Mouse (Mus musculus): ENCODE data around the gene Phkb. TPM values are rescaled to one million over a fixed set of nuclear protein-coding genes. Genes with fewer than 3 reads are reported as not detected.

Phkb gene
- polyA plus RNA-seq, 1 experiment from 2014 or later = 53.9 TPM

GRCm38 (mm10) chr8:85959880-85960279 is 119.1 kb downstream of the Phkb start:
- H3K27ac ChIP-seq = no peak overlapping the region
- WGBS = 91% methylated on average over 4 of the region's 4 CpGs
- ATAC-seq (ENCODE audit: insufficient number of reproducible peaks, insufficient read depth, low FRiP score, low TSS enrichment) = no peak
- no peaks in the 10 kb centered on the region for H3K27me3 ChIP-seq
- no peak overlapping the region for H3K4me2 ChIP-seq (replicated peaks)
- no peaks in the 10 kb centered on the region for H3K4me1 ChIP-seq
- no peak overlapping the region for H3K4me3 ChIP-seq
- no peak overlapping the region for H3K9ac ChIP-seq
- no peaks in the 10 kb centered on the region for H3K9me3 ChIP-seq
- no peaks in the 10 kb centered on the region for H3K36me3 ChIP-seq

DNA sequence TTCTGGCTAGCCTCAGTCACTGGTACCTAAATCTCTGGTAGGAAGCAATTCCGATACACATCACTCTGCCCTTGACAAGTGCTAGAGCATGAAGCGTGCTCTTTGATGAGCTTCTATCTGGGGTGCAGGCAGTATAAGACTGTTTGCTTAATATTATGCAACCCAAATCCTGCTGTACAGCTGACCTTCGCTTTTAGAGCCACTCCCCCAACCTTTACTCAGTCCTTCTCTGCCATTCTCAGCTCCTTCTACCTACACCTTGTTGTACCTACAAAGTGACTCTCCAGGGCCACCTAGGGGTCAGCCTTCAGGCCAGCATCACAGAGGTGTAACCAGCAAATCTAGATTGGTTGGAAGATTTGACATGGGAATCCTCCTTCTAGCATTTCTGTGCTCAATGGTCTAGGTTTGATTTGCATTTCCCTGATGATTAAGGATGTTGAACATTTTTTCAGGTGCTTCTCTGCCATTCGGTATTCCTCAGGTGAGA is 136.9 kb downstream of the Phkb start:
- H3K9ac ChIP-seq = no peak overlapping the region
- H3K4me1 ChIP-seq = no peaks in the 10 kb centered on the region
- peaks cover 3% of the 10 kb centered on the region; the same call in 1 of the 2 replicates for H3K36me3 ChIP-seq
- no peak overlapping the region for H3K4me2 ChIP-seq (replicated peaks)
- no peak for ATAC-seq (ENCODE audit: insufficient number of reproducible peaks, insufficient read depth, low FRiP score, low TSS enrichment)
- H3K27ac ChIP-seq = no peak overlapping the region
- no peaks in the 10 kb centered on the region for H3K9me3 ChIP-seq
- no peak overlapping the region for H3K4me3 ChIP-seq
- WGBS = 92% methylated on average over 4 of the region's 4 CpGs
- no peaks in the 10 kb centered on the region for H3K27me3 ChIP-seq

- Histone ChIP-seq H3K4me1 (no peaks in the 10 kb centered on the region), H3K4me3 (no peak overlapping the region), H3K27ac (no peak overlapping the region), H3K4me2 (replicated peaks) (no peak overlapping the region), H3K9me3 (no peaks in the 10 kb centered on the region), H3K9ac (no peak overlapping the region), H3K36me3 (no peaks in the 10 kb centered on the region), H3K27me3 (no peaks in the 10 kb centered on the region)
- ATAC-seq (ENCODE audit: insufficient number of reproducible peaks, insufficient read depth, low FRiP score, low TSS enrichment) = no peak
- WGBS = 74% methylated on average over 1 of the region's 1 CpGs
Observed at GRCm38 (mm10) chr8:85992911-85993310, 152.2 kb downstream of the Phkb start.

- Histone ChIP-seq H3K27ac (no peak overlapping the region), H3K4me3 (no peak overlapping the region), H3K9me3 (no peaks in the 10 kb centered on the region), H3K9ac (no peak overlapping the region), H3K27me3 (no peaks in the 10 kb centered on the region), H3K4me1 (no peaks in the 10 kb centered on the region), H3K36me3 (no peaks in the 10 kb centered on the region), H3K4me2 (replicated peaks) (no peak overlapping the region)
- 100% methylated on average over 1 of the region's 1 CpGs for WGBS
- no peak for ATAC-seq (ENCODE audit: insufficient number of reproducible peaks, insufficient read depth, low FRiP score, low TSS enrichment)
Observed at GRCm38 (mm10) chr8:85993661-85994060, 152.9 kb downstream of the Phkb start.

- no peaks in the 10 kb centered on the region for H3K9me3 ChIP-seq
- H3K27me3 ChIP-seq = no peaks in the 10 kb centered on the region
- ATAC-seq (ENCODE audit: insufficient number of reproducible peaks, insufficient read depth, low FRiP score, low TSS enrichment) = no peak
- H3K9ac ChIP-seq = no peak overlapping the region
- no peak overlapping the region for H3K27ac ChIP-seq
- no peak overlapping the region for H3K4me3 ChIP-seq
- H3K4me2 ChIP-seq (replicated peaks) = no peak overlapping the region
- 82% methylated on average over 1 of the region's 1 CpGs for WGBS
- no peaks in the 10 kb centered on the region for H3K36me3 ChIP-seq
- no peaks in the 10 kb centered on the region for H3K4me1 ChIP-seq
Observed at GRCm38 (mm10) chr8:85995971-85996370, 155.2 kb downstream of the Phkb start.

DNA sequence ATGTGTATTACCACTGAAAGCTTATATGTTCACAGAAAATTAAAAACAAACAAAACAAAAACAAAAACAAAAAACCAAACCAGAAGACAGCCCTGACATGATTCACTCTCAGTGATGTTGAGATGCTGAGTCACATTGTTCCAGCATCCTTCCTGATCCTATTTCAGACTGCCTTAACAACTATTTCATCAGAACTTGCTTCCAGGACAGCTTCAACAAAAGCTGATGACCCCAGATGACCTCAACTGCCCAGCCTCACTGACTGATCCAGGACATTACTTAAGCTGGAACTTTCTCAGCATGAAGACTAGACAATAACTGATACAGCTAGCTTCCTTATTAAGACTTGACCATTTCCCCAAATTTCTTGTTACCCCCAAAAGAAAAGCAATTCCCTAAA is 165.7 kb downstream of the Phkb start:
- Histone ChIP-seq H3K27me3 (no peaks in the 10 kb centered on the region), H3K27ac (no peak overlapping the region), H3K4me2 (replicated peaks) (no peak overlapping the region), H3K36me3 (no peaks in the 10 kb centered on the region), H3K9me3 (no peaks in the 10 kb centered on the region), H3K4me1 (no peaks in the 10 kb centered on the region), H3K9ac (no peak overlapping the region), H3K4me3 (no peak overlapping the region)
- no peak for ATAC-seq (ENCODE audit: insufficient number of reproducible peaks, insufficient read depth, low FRiP score, low TSS enrichment)

DNA sequence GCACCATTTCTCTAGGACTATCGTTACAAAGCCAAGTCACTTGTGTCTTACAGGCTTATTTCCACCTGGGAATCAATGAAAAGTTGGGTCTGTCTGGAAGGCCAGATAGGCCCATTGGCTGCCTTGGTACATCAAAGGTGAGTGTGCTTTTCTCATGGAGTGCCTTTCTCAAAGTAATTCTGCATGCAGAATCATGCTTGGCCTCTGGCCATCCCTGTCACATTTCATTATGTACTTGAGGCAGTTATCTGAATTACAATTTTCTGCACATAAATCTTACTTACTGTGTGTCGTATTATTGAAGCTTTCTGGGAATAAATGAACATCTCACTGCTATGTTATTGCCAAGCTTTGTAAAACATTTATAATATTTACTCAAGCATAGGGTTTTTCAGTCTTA is 176.0 kb downstream of the Phkb start:
- Histone ChIP-seq H3K9me3 (no peaks in the 10 kb centered on the region), H3K27ac (no peak overlapping the region), H3K4me1 (no peaks in the 10 kb centered on the region), H3K9ac (no peak overlapping the region), H3K27me3 (no peaks in the 10 kb centered on the region), H3K4me3 (no peak overlapping the region), H3K4me2 (replicated peaks) (no peak overlapping the region), H3K36me3 (no peaks in the 10 kb centered on the region; the same call in 1 of the 2 replicates)
- 83% methylated on average over 2 of the region's 2 CpGs for WGBS
- no peak for ATAC-seq (ENCODE audit: insufficient number of reproducible peaks, insufficient read depth, low FRiP score, low TSS enrichment)

DNA sequence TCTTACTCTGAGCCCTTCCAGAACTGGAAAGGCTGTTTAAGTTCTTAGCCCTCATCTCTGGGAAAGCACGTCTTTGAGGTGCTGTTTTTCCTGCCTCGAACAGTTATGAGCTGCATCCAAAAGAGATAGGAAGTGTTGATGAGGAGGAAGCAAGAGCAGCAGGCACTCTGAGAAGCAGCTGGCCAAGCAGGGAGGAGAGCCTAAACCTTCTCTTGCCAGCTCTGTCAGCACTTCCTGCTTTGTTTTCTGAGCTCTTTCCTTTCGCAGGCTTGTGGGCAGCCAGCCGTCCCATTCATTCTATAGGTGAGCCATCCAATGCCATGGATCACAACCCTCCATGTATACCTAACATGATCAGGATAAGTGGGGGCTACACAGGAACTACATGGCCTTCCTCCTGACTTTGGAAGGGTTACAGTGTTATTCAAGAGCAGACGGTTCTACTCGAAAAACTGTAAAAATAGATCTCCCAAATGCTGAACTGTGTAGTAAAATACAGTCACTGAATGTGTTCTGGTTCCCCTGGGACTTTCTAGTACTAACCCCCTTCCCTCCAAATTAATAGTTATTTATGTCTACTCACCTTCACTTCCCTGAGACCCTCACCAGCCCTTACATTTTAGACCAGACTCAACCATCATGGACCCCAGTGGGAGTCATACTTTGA is 188.0 kb downstream of the Phkb start:
- Histone ChIP-seq H3K4me3 (no peak overlapping the region), H3K4me1 (no peaks in the 10 kb centered on the region), H3K9me3 (no peaks in the 10 kb centered on the region), H3K36me3 (peaks cover 6% of the 10 kb centered on the region; the same call in 1 of the 2 replicates), H3K4me2 (replicated peaks) (no peak overlapping the region), H3K27me3 (no peaks in the 10 kb centered on the region), H3K9ac (no peak overlapping the region), H3K27ac (no peak overlapping the region)
- WGBS = 81% methylated on average over 6 of the region's 6 CpGs
- ATAC-seq (ENCODE audit: insufficient number of reproducible peaks, insufficient read depth, low FRiP score, low TSS enrichment) = no peak

DNA sequence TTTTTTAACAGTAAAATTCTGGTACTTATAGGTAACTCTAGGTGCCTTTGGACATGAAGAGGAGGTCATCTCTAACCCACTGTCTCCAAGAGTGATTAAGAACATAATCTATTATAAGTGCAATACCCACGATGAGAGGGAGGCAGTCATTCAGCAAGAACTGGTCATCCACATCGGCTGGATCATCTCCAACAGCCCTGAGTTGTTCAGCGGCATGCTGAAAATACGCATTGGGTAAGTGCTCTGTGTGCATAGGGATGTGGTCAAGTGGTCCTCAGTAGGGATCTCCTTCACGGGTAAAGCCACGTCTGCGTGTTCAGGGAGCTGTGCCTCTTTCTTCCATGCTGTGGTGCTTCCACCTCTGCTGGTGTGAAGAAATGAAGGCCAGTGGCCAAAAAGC is 188.7 kb downstream of the Phkb start:
- Histone ChIP-seq H3K4me3 (no peak overlapping the region), H3K36me3 (peaks cover 6% of the 10 kb centered on the region; the same call in 1 of the 2 replicates), H3K9me3 (no peaks in the 10 kb centered on the region), H3K4me2 (replicated peaks) (no peak overlapping the region), H3K9ac (no peak overlapping the region), H3K27ac (no peak overlapping the region), H3K27me3 (no peaks in the 10 kb centered on the region), H3K4me1 (no peaks in the 10 kb centered on the region)
- WGBS = 91% methylated on average over 7 of the region's 7 CpGs
- ATAC-seq (ENCODE audit: insufficient number of reproducible peaks, insufficient read depth, low FRiP score, low TSS enrichment) = no peak

DNA sequence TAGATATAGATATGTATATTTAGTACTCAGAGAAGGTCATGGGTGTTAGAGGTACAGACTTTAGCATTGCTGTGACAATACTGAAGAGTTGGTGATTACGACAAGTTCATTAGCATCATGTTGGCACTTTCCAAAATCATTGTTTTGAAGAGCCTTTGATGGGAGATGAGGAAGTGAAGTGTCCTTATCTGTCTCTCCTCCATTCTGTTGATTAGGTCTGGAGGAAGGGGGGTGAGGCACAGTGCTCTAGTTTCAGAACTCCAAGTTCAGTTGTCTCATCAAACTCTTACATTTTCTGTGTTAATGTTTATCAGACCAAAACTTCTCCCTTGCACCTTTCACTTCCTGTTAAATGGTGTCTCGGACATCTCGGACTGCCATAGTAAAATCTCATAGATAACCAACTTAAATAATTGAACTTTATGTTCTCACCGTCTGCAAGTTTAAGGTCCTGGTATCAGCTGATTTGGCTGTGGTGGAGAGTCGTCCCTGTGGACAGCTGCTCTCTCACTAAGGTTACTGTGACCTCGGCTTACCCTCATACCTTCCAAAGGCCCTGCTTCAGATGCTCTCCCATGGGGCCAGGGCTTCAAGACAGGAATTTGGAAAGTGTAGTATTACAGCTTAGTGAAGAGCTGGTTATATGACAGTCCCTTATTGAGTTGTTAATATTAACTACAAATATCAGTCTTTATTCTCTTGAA is 194.1 kb downstream of the Phkb start:
- Histone ChIP-seq H3K4me1 (no peaks in the 10 kb centered on the region), H3K9me3 (no peaks in the 10 kb centered on the region), H3K27me3 (no peaks in the 10 kb centered on the region), H3K9ac (no peak overlapping the region), H3K36me3 (peaks cover 6% of the 10 kb centered on the region), H3K27ac (no peak overlapping the region), H3K4me2 (replicated peaks) (no peak overlapping the region), H3K4me3 (no peak overlapping the region)
- ATAC-seq (ENCODE audit: insufficient number of reproducible peaks, insufficient read depth, low FRiP score, low TSS enrichment) = no peak
- WGBS = 72% methylated on average over 6 of the region's 6 CpGs

GRCm38 (mm10) chr8:86035371-86035770 is 194.6 kb downstream of the Phkb start:
- ATAC-seq (ENCODE audit: insufficient number of reproducible peaks, insufficient read depth, low FRiP score, low TSS enrichment) = no peak
- Histone ChIP-seq H3K9me3 (no peaks in the 10 kb centered on the region), H3K27ac (no peak overlapping the region), H3K9ac (no peak overlapping the region), H3K4me2 (replicated peaks) (no peak overlapping the region), H3K4me3 (no peak overlapping the region), H3K27me3 (no peaks in the 10 kb centered on the region), H3K36me3 (peaks cover 6% of the 10 kb centered on the region), H3K4me1 (no peaks in the 10 kb centered on the region)
- 83% methylated on average over 4 of the region's 4 CpGs for WGBS

- Histone ChIP-seq H3K9ac (no peak overlapping the region), H3K36me3 (peaks cover 1% of the 10 kb centered on the region), H3K27me3 (no peaks in the 10 kb centered on the region), H3K4me1 (0 out of 2 replicates have a peak, but pooled peaks cover 3% of the 10 kb centered on the region), H3K9me3 (no peaks in the 10 kb centered on the region), H3K4me3 (no peak overlapping the region), H3K4me2 (replicated peaks) (no peak overlapping the region), H3K27ac (no peak overlapping the region)
- no peak for ATAC-seq (ENCODE audit: insufficient number of reproducible peaks, insufficient read depth, low FRiP score, low TSS enrichment)
- 93% methylated on average over 3 of the region's 3 CpGs for WGBS
Observed at GRCm38 (mm10) chr8:86038462-86038861, 197.7 kb downstream of the Phkb start.

Measured in embryonic facial prominence, embryonic 12.5 days (tissue).